Mouse (Mus musculus) right cerebral cortex, adult 18-20 months (tissue): ENCODE results near the gene Specc1l.
"Not testable (repeated sequence)": the region's sequence is repeated elsewhere in the genome, so short reads cannot be mapped to it uniquely, and the experiment has no call there.

Experiments
- DNase-seq: peaks from one replicate; pipeline ENCODE4 v3.0.0; 2022; ENCODE audit warnings: mixed read lengths

Gene Specc1l

GRCm38 (mm10) chr10:75283821-75284220, 71.9 kb downstream of the Specc1l start:
- no peak for DNase-seq

- DNase-seq, result no peak
Measured at GRCm38 (mm10) chr10:75288579-75288978, 76.7 kb downstream of the Specc1l start.

GRCm38 (mm10) chr10:75289392-75289791, 77.5 kb downstream of the Specc1l start:
- DNase-seq, result no peak

GRCm38 (mm10) chr10:75290650-75291049, 78.8 kb downstream of the Specc1l start:
- DNase-seq, result no peak

- DNase-seq, result no peak
Measured at GRCm38 (mm10) chr10:75291338-75291737, 79.5 kb downstream of the Specc1l start.

- not testable (repeated sequence) for DNase-seq
Measured at GRCm38 (mm10) chr10:75292206-75292605, 80.3 kb downstream of the Specc1l start.

GRCm38 (mm10) chr10:75293288-75293687, 81.4 kb downstream of the Specc1l start:
- DNase-seq, result no peak

GRCm38 (mm10) chr10:75294362-75294761, 82.5 kb downstream of the Specc1l start:
- no peak for DNase-seq

- no peak for DNase-seq
Measured at GRCm38 (mm10) chr10:75294926-75295325, 83.1 kb downstream of the Specc1l start.

- DNase-seq, result no peak
Measured at GRCm38 (mm10) chr10:75298608-75299007, 86.7 kb downstream of the Specc1l start.

GRCm38 (mm10) chr10:75299785-75300418, 88.0 kb downstream of the Specc1l start:
- peak; percentile 25 for DNase-seq

- DNase-seq, result no peak
Measured at GRCm38 (mm10) chr10:75301195-75301806, 89.4 kb downstream of the Specc1l start.

- no peak for DNase-seq
Measured at GRCm38 (mm10) chr10:75301937-75302336, 90.1 kb downstream of the Specc1l start.

- no peak for DNase-seq
Measured at GRCm38 (mm10) chr10:75302536-75302935, 90.7 kb downstream of the Specc1l start.

- DNase-seq, result peak; percentile 85
Measured at GRCm38 (mm10) chr10:75303324-75304048, 91.6 kb downstream of the Specc1l start.

- DNase-seq, result no peak
Measured at GRCm38 (mm10) chr10:75304049-75304405, 92.2 kb downstream of the Specc1l start.

- peak; percentile 25 for DNase-seq
Measured at GRCm38 (mm10) chr10:75304413-75304812, 92.5 kb downstream of the Specc1l start.

- no peak for DNase-seq
Measured at GRCm38 (mm10) chr10:75307130-75307529, 95.3 kb downstream of the Specc1l start.

GRCm38 (mm10) chr10:75312361-75312760, 100.5 kb downstream of the Specc1l start:
- no peak for DNase-seq

- DNase-seq, result no peak
Measured at GRCm38 (mm10) chr10:75314190-75314980, 102.5 kb downstream of the Specc1l start.

- DNase-seq, result no peak
Measured at GRCm38 (mm10) chr10:75315756-75316155, 103.9 kb downstream of the Specc1l start.

GRCm38 (mm10) chr10:75316472-75316871, 104.6 kb downstream of the Specc1l start:
- no peak for DNase-seq

GRCm38 (mm10) chr10:75316872-75316907, 104.8 kb downstream of the Specc1l start, which contains the start of gene Adora2a:
Gene Adora2a (plus strand): TSS chr10:75316877.
- DNase-seq, result no peak
